Mouse (Mus musculus) liver (tissue): ENCODE results near the gene Mcmbp.
"Not testable (repeated sequence)": the region's sequence is repeated elsewhere in the genome, so short reads cannot be mapped to it uniquely, and the experiment has no call there.

Experiments
- DNase-seq: peaks from one replicate; pipeline ENCODE4 v3.0.0-alpha.2; 2020; ENCODE audit warnings: mixed read lengths

Gene Mcmbp

DNA sequence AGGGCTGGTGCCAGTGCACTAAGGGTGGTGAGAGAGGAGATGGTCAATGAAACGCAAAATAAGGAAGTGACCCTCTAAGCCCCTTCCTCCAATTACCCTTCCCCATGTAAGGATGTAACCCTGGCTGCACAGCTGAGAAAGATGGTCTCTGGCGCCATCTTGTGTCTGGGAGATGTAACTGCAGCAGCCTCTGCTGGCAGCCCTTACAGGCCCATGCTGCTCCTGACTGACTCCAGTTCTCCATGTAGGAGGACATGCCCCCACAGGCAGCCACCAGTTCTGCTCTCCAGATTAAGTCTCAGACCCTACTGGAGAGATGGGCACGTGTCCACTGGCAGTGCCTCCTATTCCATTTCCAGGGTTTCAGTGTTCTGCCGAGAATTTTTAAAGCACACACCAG, 34.6 kb downstream of the Mcmbp start:
- DNase-seq: peak; percentile 64

DNA sequence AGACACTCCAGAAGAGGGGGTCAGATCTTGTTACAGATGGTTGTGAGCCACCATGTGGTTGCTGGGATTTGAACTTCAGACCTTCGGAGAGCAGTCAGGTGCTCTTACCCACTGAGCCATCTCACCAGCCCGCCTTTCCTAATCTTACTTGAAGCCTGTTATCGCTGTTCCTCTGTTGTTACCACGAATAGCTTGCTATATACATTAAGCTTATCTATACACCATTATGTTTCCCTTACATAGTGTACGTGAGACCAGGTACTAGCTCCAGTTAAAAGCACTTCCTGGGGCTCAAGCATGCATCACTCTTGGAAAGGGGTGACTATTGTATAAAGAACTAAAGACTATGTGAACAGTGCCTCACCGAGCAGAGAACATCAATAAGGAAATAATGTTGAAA, 40.3 kb downstream of the Mcmbp start:
- DNase-seq: not testable (repeated sequence)

DNA sequence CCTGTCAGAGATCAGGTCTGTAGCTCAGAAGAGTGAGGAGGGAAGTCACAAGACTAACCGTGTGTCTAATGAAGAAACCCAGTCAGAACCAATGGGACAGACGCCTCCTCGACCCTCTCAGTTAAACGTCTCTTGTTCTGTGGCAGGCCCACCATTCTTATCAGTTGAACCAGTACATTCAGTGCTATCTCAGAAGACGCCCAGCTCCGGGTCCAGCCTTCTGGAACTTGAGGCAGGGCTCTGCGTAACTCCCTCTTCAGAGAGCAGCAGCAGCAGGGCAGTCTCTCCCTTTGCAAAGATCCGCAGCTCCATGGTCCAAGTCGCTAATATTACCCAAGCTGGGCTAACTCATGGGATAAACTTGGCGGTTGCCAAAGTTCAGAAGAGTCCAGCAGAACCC, 45.4 kb downstream of the Mcmbp start:
- DNase-seq: peak; percentile 50

DNA sequence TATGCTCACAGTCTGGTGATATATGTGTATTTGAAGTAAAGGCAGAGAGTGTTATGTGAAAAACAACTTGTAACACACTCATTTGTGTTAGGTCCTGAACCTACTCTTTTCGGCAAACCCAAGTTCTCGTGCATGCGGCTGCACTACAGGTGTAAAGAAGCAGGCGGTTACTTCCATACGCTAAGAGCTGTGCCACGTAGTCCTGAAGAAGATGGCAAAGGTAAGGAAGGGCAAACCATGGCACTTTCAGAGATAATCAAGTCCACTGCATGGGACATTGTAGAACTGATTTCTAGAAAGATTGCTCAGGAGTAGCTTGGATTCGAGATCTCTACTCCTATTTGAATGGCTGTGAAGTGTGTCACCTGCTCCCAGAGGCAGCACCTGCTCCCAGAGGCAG, 48.1 kb downstream of the Mcmbp start:
- no peak for DNase-seq

DNA sequence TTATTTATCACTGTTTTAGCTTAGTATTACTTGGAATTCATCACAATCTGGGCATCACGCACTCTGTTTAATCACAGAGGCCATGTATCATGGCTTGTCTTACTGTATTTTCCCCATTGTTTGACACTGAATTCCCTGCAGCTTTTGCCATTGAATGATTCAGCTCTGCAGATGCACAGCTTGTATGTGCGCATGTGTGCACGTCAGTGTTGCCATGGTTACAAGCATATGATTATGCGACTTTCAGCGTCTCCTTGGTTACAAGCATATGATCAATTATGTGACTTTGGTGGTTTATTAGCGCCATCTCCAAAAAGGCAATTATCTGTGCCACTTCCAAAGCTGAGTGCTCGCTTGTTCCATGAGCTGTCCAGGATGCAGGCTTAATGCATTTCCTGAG, 49.5 kb downstream of the Mcmbp start:
- no peak for DNase-seq

DNA sequence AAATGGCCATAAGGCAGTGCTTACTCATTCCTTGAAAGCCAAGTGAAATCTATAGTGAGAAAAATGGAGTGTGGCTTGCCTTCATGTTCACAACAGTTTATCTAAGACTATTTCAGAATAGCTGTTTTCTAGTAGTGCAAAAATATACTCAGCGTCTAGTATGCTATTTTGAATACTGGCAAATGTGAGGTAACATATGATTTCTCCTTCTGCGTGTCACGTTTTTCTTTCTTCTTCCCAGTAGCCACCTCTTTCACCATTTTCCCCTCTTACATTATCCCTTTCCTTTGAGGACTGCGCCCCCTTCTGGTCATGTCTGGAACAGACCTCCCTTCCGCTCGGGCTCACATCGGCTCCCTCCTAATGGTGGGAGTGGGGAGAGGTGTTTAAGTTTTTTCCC, 50.2 kb downstream of the Mcmbp start:
- DNase-seq: peak; percentile 83

DNA sequence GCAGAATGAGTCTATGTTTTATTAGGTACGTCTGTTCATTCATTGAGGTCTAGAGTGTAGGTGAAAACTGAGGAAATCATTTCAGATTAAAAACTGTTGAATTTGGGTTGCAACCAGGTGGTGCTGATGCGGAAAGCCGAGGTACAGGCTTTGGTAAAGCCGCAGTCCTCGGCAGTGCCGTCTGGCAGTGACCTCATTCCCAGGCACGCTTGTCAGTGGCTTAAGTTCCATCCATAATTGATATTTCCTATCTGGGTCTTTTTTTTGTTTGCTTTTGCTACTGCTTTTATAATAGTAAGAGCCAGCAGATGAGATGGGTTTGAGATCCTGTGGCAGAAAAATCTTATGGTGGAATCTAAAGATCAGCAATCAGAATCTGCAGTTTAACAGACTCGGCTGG, 50.9 kb downstream of the Mcmbp start:
- no peak for DNase-seq

DNA sequence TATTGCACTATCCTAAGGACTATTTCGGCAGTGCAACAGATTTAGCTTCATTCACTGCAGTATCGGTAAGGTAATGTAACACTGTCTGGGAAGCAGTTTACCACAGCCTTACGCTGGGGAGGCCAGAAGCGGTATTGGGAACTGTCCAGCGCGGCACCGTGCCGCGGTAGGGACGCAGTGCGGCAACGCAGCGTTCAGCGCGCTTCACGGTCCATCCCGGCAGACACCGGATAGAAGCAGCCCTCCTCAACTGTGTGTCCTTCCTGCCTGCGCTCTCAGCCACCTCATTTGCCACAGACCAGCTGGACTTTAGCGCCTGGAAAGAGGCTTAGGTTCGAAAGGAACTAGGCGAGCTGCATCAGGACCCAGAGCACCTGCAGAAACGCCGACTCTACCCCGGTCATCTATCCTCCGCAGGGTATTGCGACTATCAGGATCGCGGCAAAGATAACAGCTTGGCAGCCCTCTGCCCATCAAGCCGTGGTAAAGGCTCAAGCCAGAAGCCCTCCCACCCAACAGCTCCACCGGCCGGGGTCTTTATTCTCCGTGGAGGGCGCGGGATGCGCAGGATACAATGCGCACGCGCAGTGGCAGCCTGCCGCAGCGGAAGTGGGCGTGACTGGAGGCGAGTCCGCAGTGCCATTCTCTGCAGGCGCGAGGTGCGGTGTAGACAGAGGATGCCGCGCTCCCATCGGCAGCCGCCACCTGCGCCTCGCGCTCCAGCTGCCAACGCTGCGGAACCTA, 52.3 kb downstream of the Mcmbp start:
- DNase-seq: peak; percentile 76

DNA sequence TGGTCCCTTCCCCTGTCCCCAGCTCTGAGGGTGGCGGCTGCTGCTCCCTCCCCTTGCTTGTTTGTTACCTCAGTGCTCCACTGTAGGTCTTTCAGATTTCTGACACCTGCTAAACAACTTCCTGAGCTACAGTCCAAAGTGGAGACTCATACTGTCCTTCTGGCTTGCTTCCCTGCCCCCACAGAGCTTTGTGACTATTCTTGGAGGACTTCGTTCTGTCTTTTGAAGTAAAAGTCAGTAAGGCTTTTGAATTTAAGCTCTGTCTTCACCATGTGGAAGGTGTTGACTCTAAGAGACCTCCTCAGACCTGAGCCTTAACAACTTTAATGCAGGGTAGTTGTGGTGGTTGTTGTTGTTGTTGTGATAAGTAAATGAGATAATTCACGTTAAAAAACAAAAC, 61.7 kb downstream of the Mcmbp start:
- DNase-seq: no peak

DNA sequence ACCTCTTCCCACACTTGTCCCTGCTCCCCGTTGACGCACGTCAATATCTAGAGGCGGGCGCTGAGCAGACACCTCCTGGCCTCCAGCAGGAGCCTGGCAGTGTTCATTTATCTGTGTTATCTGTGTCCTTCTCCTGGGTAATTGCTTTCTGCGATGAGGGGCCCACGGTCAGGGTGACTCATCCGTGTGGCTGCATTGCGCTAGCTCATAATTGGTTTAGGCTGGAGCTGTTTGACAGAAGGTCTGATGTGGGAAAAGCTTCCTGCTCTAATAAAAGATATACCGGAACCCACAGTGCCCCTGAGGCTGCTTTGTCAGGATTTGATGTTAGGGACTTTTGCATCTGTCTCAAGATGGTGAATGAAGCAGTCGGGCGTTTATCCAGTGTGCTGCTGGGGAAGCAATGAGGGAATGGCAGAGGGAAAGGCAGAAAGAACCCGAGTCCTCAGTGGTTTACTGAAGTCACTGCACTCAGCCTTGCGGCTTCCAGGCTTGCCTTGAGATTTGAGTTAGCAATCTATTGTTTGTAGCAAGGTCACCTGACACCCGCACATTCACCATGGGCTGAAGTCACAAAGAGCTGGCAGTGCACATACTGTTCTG, 67.8 kb downstream of the Mcmbp start:
- peak; percentile 85 for DNase-seq

DNA sequence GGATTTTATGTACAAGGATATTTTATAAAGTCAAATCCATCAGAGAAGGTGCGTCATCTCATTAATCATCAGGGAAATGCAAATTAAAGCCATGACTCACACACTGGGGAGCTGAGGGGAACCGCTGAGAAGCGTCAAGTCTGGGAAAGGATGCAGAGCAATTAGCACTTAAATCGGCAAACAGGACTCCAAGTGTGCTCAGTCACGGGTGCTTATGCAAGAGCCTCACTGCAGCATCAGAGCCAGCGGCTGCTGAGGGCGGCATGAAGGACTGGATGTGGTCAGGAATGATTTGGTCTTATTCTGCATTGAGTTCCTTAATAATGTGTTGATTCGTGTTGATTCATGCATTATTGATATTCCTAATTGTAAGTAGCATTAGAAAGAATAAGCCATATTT, 68.3 kb downstream of the Mcmbp start:
- DNase-seq: peak; percentile 23

DNA sequence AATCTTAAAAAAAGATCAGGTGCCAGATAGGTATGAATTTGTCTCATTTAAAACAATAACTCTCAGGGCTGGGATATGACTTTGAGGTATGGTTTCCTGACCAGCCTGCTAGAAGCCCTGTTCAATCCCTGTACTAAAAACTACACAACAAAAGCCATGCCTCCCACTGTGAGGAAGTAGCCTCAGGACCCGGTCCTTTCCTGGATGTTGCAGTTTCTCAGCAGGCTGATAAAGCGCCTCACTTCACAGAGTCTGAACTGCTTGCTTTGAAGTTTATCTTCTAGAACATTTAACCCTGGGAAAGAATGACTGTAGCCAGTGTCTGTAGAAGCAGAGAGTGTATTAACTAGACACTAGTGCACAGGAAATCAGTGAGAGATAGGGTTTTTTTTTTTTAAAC, 71.5 kb downstream of the Mcmbp start:
- no peak for DNase-seq

DNA sequence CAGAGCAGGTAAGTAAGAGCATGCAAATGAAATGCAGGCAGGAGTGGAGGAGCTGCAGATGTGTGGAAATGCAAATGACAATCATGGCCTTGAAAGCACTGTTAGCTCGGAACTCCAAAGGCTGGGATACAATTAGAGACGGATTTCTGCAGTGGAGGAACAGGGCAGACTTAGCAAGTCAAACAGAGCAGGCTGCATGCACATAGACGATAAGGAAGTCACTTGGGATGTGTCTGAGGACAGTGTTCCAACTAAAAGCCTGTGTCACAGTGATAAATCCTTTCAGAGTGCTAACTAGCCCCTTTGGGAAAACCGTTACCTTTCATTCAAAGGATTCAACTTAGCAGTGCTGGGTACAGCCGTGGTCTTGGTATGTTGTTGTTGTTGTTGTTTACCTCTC, 72.5 kb downstream of the Mcmbp start:
- DNase-seq: no peak

DNA sequence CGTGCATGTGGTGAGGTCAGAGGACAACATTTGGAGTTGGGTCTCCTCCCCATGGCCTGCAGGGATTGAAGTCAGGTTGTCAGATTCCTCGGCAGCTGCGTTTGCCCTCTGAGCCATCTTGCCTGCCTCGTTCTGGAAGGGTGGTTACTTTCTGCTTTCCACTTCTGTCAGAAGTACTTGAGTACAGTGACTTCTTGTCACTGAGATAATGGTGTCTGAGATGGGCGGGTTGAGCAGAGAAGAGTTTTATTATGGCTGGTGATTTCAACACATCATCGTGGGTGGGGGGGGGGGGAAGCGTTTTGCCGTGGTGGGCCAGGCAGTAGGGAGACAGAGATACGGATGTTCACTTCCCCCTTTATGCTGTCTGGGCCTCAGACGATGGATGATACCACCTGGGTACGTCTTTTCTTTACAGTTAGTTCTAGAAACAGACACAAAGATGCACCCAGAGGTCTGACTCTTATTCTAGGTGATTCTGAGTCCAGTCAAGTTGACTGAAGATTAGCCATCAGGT, 75.4 kb downstream of the Mcmbp start:
- no peak for DNase-seq

DNA sequence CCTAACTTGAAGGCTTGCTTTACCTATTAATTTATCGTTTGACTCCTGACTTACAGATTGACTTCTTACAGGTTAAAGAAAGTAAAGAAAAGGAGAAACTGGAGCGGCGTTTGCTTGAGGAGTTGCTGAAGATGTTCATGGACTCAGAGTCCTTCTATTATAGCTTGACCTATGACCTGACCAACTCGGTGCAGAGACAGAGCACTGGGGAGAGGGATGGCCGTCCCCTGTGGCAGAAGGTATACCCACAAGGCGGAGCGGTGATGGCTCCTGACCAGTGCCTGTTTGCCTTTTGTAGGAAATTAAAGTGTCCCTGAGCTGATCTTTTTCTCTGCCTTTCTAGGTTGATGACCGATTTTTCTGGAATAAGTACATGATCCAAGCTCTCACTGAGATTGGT, 76.4 kb downstream of the Mcmbp start:
- DNase-seq: no peak

DNA sequence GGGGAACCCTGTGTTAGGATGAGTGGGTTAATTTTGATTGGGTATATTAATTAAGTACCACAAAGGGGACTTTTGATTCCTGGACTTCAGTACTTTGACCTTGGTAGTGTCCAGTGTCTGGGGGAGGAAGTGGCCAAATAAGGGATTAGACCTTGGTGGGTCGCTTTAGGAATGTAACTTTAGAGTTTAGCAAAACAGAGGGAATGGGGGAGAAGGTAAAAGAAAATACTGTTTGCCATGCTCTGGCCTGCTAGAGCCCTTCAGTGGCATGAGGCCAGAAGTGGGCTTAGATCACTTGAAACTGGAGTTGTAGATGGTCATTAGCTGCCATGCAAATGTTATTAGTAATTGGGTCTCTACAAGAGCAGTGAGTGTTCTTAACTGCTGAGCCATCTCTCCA, 83.3 kb downstream of the Mcmbp start:
- no peak for DNase-seq
